Mouse (Mus musculus): ENCODE results near the gene Olfr514. TPM values are rescaled to one million over a fixed set of nuclear protein-coding genes. Genes with fewer than 3 reads are reported as not detected.
"Not testable (repeated sequence)": the region's sequence is repeated elsewhere in the genome, so short reads cannot be mapped to it uniquely, and the experiment has no call there.

The Olfr514 gene
- not detected in 2 replicates for polyA plus RNA-seq (2015; fragmentation: Nextera tagmentation; extraction: Ambion mirVana)

DNA sequence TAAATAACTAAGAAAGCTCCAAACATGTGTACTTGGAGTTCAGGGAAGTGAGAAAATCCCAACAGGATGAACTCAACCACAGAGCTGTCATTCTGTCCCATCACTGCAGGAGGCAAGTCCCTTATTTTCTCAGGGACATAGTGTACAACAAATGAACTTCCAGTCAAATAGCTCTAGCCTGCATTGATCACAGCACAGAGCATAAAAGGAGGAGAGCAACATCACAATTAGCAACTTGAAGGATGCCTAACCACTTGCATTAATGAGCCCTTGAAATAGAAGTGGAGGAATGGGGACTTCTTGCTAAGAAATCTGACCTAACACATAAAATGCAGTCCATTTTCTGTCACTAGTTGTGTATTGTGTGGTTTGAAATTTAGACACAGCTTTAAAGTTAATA is at the start of gene Olfr514:
Gene Olfr514, minus strand, starts transcription at position 101 of the 400 bp plus-strand sequence.
- ATAC-seq: no peak
- Histone ChIP-seq H3K4me1 (replicated peaks) (no peaks in the 10 kb centered on the region), H3K9ac (replicated peaks) (no peak within 1 kb of the TSS), H3K4me3 (replicated peaks) (no peak within 1 kb of the TSS), H3K9me3 (no peaks in the 10 kb centered on the region), H3K36me3 (no peaks in the 10 kb centered on the region), H3K27ac (no peak within 1 kb of the TSS), H3K27me3 (no peaks in the 10 kb centered on the region), H3K4me2 (replicated peaks) (no peak within 1 kb of the TSS)

DNA sequence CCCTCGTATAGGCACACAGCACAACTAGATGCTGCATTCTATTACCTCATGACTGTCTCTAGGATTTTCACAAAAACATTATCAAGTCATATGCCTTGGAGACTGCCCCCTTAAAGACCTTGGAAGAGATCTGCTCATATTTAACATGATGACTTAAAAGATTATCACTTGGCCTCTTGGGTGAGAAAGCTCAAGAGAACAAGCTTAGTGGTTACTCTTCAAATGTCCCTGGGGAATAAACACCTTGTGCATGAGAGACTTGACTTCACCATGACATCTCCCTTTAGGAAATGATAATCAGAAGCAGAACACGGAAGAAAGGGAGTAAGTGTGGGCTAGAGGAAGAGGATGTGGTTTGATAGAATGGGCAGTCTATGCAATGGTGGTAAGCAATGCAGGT is 46.5 kb upstream of the Olfr514 start, which contains the start of gene Olfr517:
Gene Olfr517, minus strand, starts transcription at position 101 of the 400 bp plus-strand sequence.
- no peak within 1 kb of the TSS for H3K9ac ChIP-seq (replicated peaks)
- no peak within 1 kb of the TSS for H3K4me3 ChIP-seq (replicated peaks)
- no peaks in the 10 kb centered on the region for H3K27me3 ChIP-seq
- no peaks in the 10 kb centered on the region for H3K9me3 ChIP-seq
- no peak for ATAC-seq
- H3K36me3 ChIP-seq: no peaks in the 10 kb centered on the region
- no peak within 1 kb of the TSS for H3K27ac ChIP-seq
- H3K4me2 ChIP-seq (replicated peaks): no peak within 1 kb of the TSS
- WGBS: 69% methylated on average over 2 of the region's 2 CpGs
- H3K4me1 ChIP-seq (replicated peaks): no peaks in the 10 kb centered on the region

GRCm38 (mm10) chr7:108850429-108850828 is 24.6 kb upstream of the Olfr514 start, which contains the start of gene Olfr516:
TSS of gene Olfr516 (minus strand) at chr7:108850529.
- Histone ChIP-seq H3K36me3 (no peaks in the 10 kb centered on the region), H3K9ac (replicated peaks) (no peak within 1 kb of the TSS), H3K27me3 (no peaks in the 10 kb centered on the region), H3K4me2 (replicated peaks) (no peak within 1 kb of the TSS), H3K27ac (no peak within 1 kb of the TSS), H3K4me1 (replicated peaks) (no peaks in the 10 kb centered on the region), H3K9me3 (no peaks in the 10 kb centered on the region), H3K4me3 (replicated peaks) (no peak within 1 kb of the TSS)
- WGBS: 90% methylated on average over 2 of the region's 2 CpGs
- ATAC-seq: no peak

- H3K36me3 ChIP-seq; H3K4me3 ChIP-seq (replicated peaks); H3K27me3 ChIP-seq; H3K4me1 ChIP-seq (replicated peaks); H3K27ac ChIP-seq; H3K9ac ChIP-seq (replicated peaks); H3K4me2 ChIP-seq (replicated peaks); H3K9me3 ChIP-seq: not testable (repeated sequence)
- peak; percentile 67 for ATAC-seq
- 50% methylated on average over 5 of the region's 5 CpGs for WGBS
Observed at GRCm38 (mm10) chr7:108814593-108815215, 11.1 kb downstream of the Olfr514 start.

DNA sequence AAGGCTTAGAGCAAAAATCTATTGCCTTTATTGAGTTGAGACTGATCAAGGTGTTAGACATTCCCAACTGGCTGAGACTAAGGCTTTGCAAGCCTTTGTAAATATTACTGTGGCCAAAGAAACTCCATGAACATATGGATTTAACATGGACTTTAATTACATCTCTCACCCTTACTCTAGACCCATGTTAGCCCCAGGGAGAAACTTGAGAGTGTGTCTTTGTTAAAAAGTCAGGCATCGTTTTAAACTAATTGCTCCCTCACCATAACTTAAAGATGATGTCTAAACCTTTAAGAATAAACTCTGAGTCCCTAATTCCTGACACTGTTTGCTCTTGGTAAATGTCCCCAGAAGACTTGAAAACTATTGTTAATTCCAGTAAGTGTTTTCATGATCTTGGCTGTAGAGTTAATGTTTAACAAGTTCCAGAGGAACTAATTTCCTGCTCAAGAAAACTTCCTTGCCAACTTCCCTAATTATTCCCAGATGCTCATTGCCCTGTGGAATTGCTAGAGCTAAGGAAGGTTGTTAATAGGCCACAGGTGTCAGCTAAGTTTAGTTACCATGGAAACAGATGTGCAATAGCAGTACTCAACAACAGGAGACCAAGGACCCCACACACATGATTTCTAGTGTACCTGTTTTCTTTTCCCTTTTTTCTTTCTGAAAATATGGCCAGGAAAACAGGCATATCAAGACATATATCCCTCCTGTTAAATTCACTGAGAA is 28.4 kb downstream of the Olfr514 start:
- no peak overlapping the region for H3K4me3 ChIP-seq (replicated peaks)
- no peaks in the 10 kb centered on the region for H3K27me3 ChIP-seq
- no peak overlapping the region for H3K4me2 ChIP-seq (replicated peaks)
- no peak overlapping the region for H3K9ac ChIP-seq (replicated peaks)
- WGBS: 66% methylated on average over 1 of the region's 1 CpGs
- H3K9me3 ChIP-seq: no peaks in the 10 kb centered on the region
- H3K4me1 ChIP-seq (replicated peaks): no peaks in the 10 kb centered on the region
- no peak for ATAC-seq
- H3K36me3 ChIP-seq: no peaks in the 10 kb centered on the region
- H3K27ac ChIP-seq: no peak overlapping the region

Other genes with a start within 250 kb of the Olfr514 start
- gene Olfr506, start 215.2 kb downstream of the Olfr514 start, polyA plus RNA-seq (2015; fragmentation: Nextera tagmentation; extraction: Ambion mirVana): not detected in 2 replicates
- not detected in 2 replicates for gene Olfr507, start 204.2 kb downstream of the Olfr514 start, polyA plus RNA-seq (2015; fragmentation: Nextera tagmentation; extraction: Ambion mirVana)
- gene Olfr508, start 196.0 kb downstream of the Olfr514 start, polyA plus RNA-seq (2015; fragmentation: Nextera tagmentation; extraction: Ambion mirVana): not detected in 2 replicates
- gene Olfr509, start 174.1 kb downstream of the Olfr514 start, polyA plus RNA-seq (2015; fragmentation: Nextera tagmentation; extraction: Ambion mirVana): not detected in 2 replicates
- not detected in 2 replicates for gene Olfr510, start 159.6 kb downstream of the Olfr514 start, polyA plus RNA-seq (2015; fragmentation: Nextera tagmentation; extraction: Ambion mirVana)
- gene Olfr512, start 112.7 kb downstream of the Olfr514 start, polyA plus RNA-seq (2015; fragmentation: Nextera tagmentation; extraction: Ambion mirVana): not detected in 2 replicates
- not detected in 2 replicates for gene Olfr513, start 75.0 kb downstream of the Olfr514 start, polyA plus RNA-seq (2015; fragmentation: Nextera tagmentation; extraction: Ambion mirVana)
- not detected in 2 replicates for gene Olfr516, start 24.5 kb upstream of the Olfr514 start, polyA plus RNA-seq (2015; fragmentation: Nextera tagmentation; extraction: Ambion mirVana)
- gene Olfr517, start 46.4 kb upstream of the Olfr514 start, polyA plus RNA-seq (2015; fragmentation: Nextera tagmentation; extraction: Ambion mirVana): not detected in 2 replicates
- gene Olfr518, start 59.0 kb upstream of the Olfr514 start, polyA plus RNA-seq (2015; fragmentation: Nextera tagmentation; extraction: Ambion mirVana): not detected in 2 replicates
- gene Olfr519, start 68.4 kb upstream of the Olfr514 start, polyA plus RNA-seq (2015; fragmentation: Nextera tagmentation; extraction: Ambion mirVana): not detected in 2 replicates
- gene Nlrp10, start 104.2 kb upstream of the Olfr514 start, polyA plus RNA-seq (2015; fragmentation: Nextera tagmentation; extraction: Ambion mirVana): not detected in 2 replicates
- 78.2 and 78.7 TPM in 2 replicates for gene Eif3f, start 108.4 kb upstream of the Olfr514 start, polyA plus RNA-seq (2015; fragmentation: Nextera tagmentation; extraction: Ambion mirVana)
- 37.9 and 40.9 TPM in 2 replicates for gene Tub, start 124.3 kb upstream of the Olfr514 start, polyA plus RNA-seq (2015; fragmentation: Nextera tagmentation; extraction: Ambion mirVana)

Data from midbrain, embryonic 13.5 days (tissue).